Mouse (Mus musculus): Measurements from ENCODE around the gene Fam126a. TPM values are rescaled to one million over a fixed set of nuclear protein-coding genes. Genes with fewer than 3 reads are reported as not detected.

Fam126a gene
- polyA plus RNA-seq, 1 experiment = 7.8 TPM

DNA sequence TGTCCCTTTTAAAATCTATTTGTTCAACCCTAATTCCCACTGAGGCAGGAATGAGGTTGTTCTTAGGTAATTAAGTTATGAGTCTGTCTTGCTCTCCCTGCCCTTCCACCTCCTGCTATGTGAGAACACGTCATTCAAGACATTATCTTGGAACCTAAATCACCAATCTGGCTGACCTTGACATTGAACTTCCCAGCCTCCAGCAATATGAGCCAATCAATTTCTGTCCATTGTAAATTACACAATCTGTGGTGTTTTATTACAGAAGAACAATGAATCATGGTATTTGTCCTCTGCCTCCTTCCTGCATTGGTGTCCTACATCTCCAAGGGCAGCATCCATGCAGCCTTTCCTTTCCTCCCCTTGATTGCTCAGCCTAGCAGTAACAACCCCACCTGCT is 13.9 kb upstream of the Fam126a start:
- no peak for TF ChIP-seq SRF (IDR thresholded peaks at IDR 0.05; ENCODE audit: control insufficient read depth, insufficient read length, low read depth)
- no peak for TF ChIP-seq MAX (IDR thresholded peaks at IDR 0.05; ENCODE audit: low read depth)
- no peak for TF ChIP-seq MYOD1 (IDR thresholded peaks at IDR 0.05; ENCODE audit: control insufficient read depth in 1 of 3, insufficient read length in 2 of 3, low read depth in 2 of 3)
- no peak for TF ChIP-seq MYOG (IDR thresholded peaks at IDR 0.05; ENCODE audit: control insufficient read depth in 1 of 3, insufficient read depth in 1 of 3, insufficient read length in 2 of 3, low read depth in 2 of 3)
- TF ChIP-seq TCF12 (IDR thresholded peaks at IDR 0.05; ENCODE audit: insufficient read depth, poor library complexity, severe bottlenecking) = no peak
- no peak for TF ChIP-seq POLR2AphosphoS2 (IDR thresholded peaks at IDR 0.05; ENCODE audit: insufficient read length, low read depth)
- TF ChIP-seq POLR2A (IDR thresholded peaks at IDR 0.05; ENCODE audit: insufficient read length, low read depth) = no peak
- TF ChIP-seq REST (IDR thresholded peaks at IDR 0.05; ENCODE audit: insufficient read depth, insufficient read length) = no peak
- TF ChIP-seq CEBPB (IDR thresholded peaks at IDR 0.05; ENCODE audit: insufficient read depth, poor library complexity, severe bottlenecking) = no peak

DNA sequence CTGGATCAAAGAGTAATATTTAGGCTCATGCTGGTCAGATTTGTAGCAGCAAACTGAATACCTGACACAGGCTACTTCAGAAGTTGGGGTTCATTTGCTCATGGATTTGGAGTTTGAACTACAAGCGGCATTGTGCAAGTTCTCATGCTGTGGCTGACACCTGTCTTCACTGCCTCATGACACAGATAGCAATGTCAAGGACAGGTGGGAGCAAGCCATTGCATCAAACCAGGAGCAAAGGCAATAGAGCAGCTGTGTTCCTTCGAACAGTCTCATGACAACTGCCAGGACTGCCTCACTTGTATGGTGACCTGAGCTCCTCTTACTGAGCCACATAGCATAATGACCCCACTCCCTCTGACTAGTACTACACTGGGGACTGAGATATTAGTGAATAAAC is 12.9 kb upstream of the Fam126a start:
- Histone ChIP-seq H3K27me3 (ENCODE audit: control insufficient read depth, insufficient read depth, insufficient read length) (no peaks in the 10 kb centered on the region), H3K4me3 (no peak overlapping the region), H3ac (ENCODE audit: control insufficient read depth, insufficient read length) (no peak overlapping the region), H3K79me2 (ENCODE audit: control insufficient read depth, insufficient read depth) (no peaks in the 10 kb centered on the region), H3K4me2 (ENCODE audit: low read depth) (no peak overlapping the region), H3K36me3 (ENCODE audit: control insufficient read depth, insufficient read depth) (no peaks in the 10 kb centered on the region)
- TF ChIP-seq CEBPB (IDR thresholded peaks at IDR 0.05; ENCODE audit: insufficient read depth, poor library complexity, severe bottlenecking) (no peak), MYOG (IDR thresholded peaks at IDR 0.05; ENCODE audit: control insufficient read depth in 1 of 3, insufficient read depth in 1 of 3, insufficient read length in 2 of 3, low read depth in 2 of 3) (peak in 2 of 3 experiments; percentile 7 to 86), TCF3 (IDR thresholded peaks at IDR 0.05; ENCODE audit: insufficient read length, low read depth) (peak; percentile 45), MYOD1 (IDR thresholded peaks at IDR 0.05; ENCODE audit: control insufficient read depth in 1 of 3, insufficient read length in 2 of 3, low read depth in 2 of 3) (peak in 2 of 3 experiments; percentile 57 to 81), E2F4 (IDR thresholded peaks at IDR 0.05; ENCODE audit: insufficient read depth) (no peak)

More for the DNA sequence above, 13.9 kb upstream of the Fam126a start:
- Histone ChIP-seq H3K4me2 (ENCODE audit: low read depth) (no peak overlapping the region), H3ac (ENCODE audit: control insufficient read depth, insufficient read length) (no peak overlapping the region), H3K79me2 (ENCODE audit: control insufficient read depth, insufficient read depth) (no peaks in the 10 kb centered on the region), H3K4me3 (no peak overlapping the region), H3K27me3 (ENCODE audit: control insufficient read depth, insufficient read depth, insufficient read length) (no peaks in the 10 kb centered on the region), H3K36me3 (ENCODE audit: control insufficient read depth, insufficient read depth) (no peaks in the 10 kb centered on the region)

DNA sequence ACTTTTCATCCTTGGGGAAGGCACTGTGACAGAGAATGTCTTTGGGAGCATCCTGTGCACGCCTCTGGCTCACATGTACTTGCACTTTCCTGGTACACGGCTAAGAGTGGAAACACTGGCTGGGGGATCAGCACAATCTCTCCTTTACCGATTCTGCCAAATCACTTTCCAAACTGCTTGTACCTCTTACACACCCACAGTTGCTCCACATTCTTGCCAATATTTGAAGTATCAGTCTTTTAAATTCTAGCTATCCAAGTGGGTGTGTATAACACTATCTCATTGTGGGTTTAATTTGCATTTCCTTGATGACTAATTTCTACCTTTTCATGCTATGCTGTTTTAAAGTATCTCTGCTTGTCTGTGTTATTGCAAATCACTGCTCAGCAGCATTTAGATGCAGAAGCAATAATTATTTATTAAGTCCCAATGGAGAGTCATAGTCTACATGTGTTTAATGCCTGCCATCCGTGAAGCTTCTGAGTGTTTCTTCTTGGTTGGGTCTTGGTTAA is 10.9 kb upstream of the Fam126a start:
- Histone ChIP-seq H3K4me2 (ENCODE audit: low read depth) (no peak overlapping the region), H3K27me3 (ENCODE audit: control insufficient read depth, insufficient read depth, insufficient read length) (no peaks in the 10 kb centered on the region), H3K4me3 (no peak overlapping the region), H3K36me3 (ENCODE audit: control insufficient read depth, insufficient read depth) (no peaks in the 10 kb centered on the region), H3ac (ENCODE audit: control insufficient read depth, insufficient read length) (no peak overlapping the region), H3K79me2 (ENCODE audit: control insufficient read depth, insufficient read depth) (no peaks in the 10 kb centered on the region)
- TF ChIP-seq TCF12 (IDR thresholded peaks at IDR 0.05; ENCODE audit: insufficient read depth, poor library complexity, severe bottlenecking) (no peak), REST (IDR thresholded peaks at IDR 0.05; ENCODE audit: insufficient read depth, insufficient read length) (no peak), MYOG (IDR thresholded peaks at IDR 0.05; ENCODE audit: control insufficient read depth in 1 of 3, insufficient read depth in 1 of 3, insufficient read length in 2 of 3, low read depth in 2 of 3) (no peak), CEBPB (IDR thresholded peaks at IDR 0.05; ENCODE audit: insufficient read depth, poor library complexity, severe bottlenecking) (no peak), USF1 (IDR thresholded peaks at IDR 0.05; ENCODE audit: low read depth) (no peak), E2F4 (IDR thresholded peaks at IDR 0.05; ENCODE audit: insufficient read depth) (no peak)

DNA sequence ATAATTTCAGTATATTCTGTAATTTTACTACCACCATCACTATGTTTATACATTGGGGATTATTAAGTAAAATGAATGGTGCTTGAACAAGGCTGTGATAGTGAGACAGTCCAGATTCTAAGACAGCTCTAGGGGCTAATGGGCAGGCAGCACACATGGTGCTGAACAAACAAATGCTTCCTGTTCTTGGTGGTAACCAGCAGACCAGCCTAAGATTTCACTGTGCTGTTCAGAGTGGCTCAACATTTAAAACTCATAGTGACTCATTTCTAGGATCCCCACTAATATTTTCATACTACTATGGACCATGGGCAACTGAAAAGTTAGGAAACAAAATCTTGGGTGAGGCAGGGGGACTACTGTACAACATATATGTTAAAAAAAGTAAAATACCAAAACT is 10.1 kb upstream of the Fam126a start:
- Histone ChIP-seq H3K4me3 (no peak overlapping the region), H3ac (ENCODE audit: control insufficient read depth, insufficient read length) (no peak overlapping the region), H3K36me3 (ENCODE audit: control insufficient read depth, insufficient read depth) (no peaks in the 10 kb centered on the region), H3K27me3 (ENCODE audit: control insufficient read depth, insufficient read depth, insufficient read length) (no peaks in the 10 kb centered on the region), H3K79me2 (ENCODE audit: control insufficient read depth, insufficient read depth) (no peaks in the 10 kb centered on the region), H3K4me2 (ENCODE audit: low read depth) (no peak overlapping the region)
- TF ChIP-seq TCF12 (IDR thresholded peaks at IDR 0.05; ENCODE audit: insufficient read depth, poor library complexity, severe bottlenecking) (no peak), REST (IDR thresholded peaks at IDR 0.05; ENCODE audit: insufficient read depth, insufficient read length) (no peak), E2F4 (IDR thresholded peaks at IDR 0.05; ENCODE audit: insufficient read depth) (no peak)

DNA sequence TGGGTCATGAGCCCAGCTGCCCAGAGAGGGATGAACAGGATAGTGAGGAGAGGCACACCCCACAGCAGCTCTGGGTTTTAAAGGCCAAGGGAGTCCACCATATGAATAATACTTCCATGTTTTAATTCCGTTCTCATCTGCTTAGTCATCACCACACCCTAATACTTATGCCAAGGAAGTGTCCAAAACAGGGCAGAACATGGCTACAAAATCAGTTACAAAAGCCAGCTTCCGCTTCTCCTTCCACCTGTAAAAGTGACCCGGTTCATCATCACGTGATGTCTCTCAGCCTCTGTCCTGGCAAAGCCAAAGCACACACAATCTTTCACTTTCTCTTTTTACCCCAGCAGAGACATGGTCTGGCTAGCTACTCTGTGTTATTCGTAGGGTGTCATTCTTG is 8.9 kb upstream of the Fam126a start:
- Histone ChIP-seq H3K27me3 (ENCODE audit: control insufficient read depth, insufficient read depth, insufficient read length) (no peaks in the 10 kb centered on the region), H3K4me3 (no peak overlapping the region), H3K79me2 (ENCODE audit: control insufficient read depth, insufficient read depth) (no peaks in the 10 kb centered on the region), H3K4me2 (ENCODE audit: low read depth) (peak overlapping the region; percentile 61), H3K36me3 (ENCODE audit: control insufficient read depth, insufficient read depth) (no peaks in the 10 kb centered on the region), H3ac (ENCODE audit: control insufficient read depth, insufficient read length) (no peak overlapping the region)
- no peak for TF ChIP-seq CEBPB (IDR thresholded peaks at IDR 0.05; ENCODE audit: insufficient read depth, poor library complexity, severe bottlenecking)
- TF ChIP-seq MYOG (IDR thresholded peaks at IDR 0.05; ENCODE audit: control insufficient read depth in 1 of 3, insufficient read depth in 1 of 3, insufficient read length in 2 of 3, low read depth in 2 of 3) = no peak
- TF ChIP-seq USF1 (IDR thresholded peaks at IDR 0.05; ENCODE audit: low read depth) = peak; percentile 93

DNA sequence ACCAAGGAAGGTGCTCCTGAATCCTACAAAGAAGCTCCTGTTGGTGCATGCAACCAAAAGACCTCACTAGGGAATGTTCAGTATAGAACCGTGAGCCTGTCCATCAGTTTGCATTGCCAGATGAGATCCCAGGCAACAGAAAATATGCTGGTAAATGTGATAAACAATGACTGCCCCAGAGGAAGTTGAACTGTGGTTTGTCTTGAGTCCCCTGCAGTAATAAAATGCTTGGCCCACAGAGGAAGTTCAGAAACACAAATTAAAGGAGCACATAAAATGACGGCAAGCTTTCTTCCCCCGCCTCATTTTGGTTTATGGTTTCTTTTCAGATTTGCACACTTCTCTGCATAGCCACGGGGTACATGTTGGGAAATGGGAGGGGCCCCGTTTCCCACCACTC is 8.3 kb upstream of the Fam126a start:
- peak overlapping the region; percentile 61 for H3K4me2 ChIP-seq (ENCODE audit: low read depth)
- TF ChIP-seq MYOG (IDR thresholded peaks at IDR 0.05; ENCODE audit: control insufficient read depth in 1 of 3, insufficient read depth in 1 of 3, insufficient read length in 2 of 3, low read depth in 2 of 3) (no peak), POLR2A (IDR thresholded peaks at IDR 0.05; ENCODE audit: insufficient read length, low read depth) (no peak), POLR2AphosphoS2 (IDR thresholded peaks at IDR 0.05; ENCODE audit: insufficient read length, low read depth) (no peak), TCF12 (IDR thresholded peaks at IDR 0.05; ENCODE audit: insufficient read depth, poor library complexity, severe bottlenecking) (no peak)
- no peak overlapping the region for H3ac ChIP-seq (ENCODE audit: control insufficient read depth, insufficient read length)
- no peaks in the 10 kb centered on the region for H3K79me2 ChIP-seq (ENCODE audit: control insufficient read depth, insufficient read depth)
- H3K27me3 ChIP-seq (ENCODE audit: control insufficient read depth, insufficient read depth, insufficient read length) = no peaks in the 10 kb centered on the region
- no peaks in the 10 kb centered on the region for H3K36me3 ChIP-seq (ENCODE audit: control insufficient read depth, insufficient read depth)
- H3K4me3 ChIP-seq = no peak overlapping the region

Measured in myocyte (in vitro differentiated cells).